Mouse (Mus musculus) kidney, embryonic 14.5 days (tissue): ENCODE data around the gene Rbpjl. TPM values are rescaled to one million over a fixed set of nuclear protein-coding genes. Genes with fewer than 3 reads are reported as not detected.

ENCODE experiments used
- ATAC-seq: fragments of 200-750 bp; cut with Nextera tagmentation; 2 replicates; pipeline ENCODE4 v1.8.0; 2017; ENCODE audit warnings: moderate number of reproducible peaks, mild to moderate bottlenecking, moderate TSS enrichment, moderate library complexity; ENCODE audit not compliant: low FRiP score, low TSS enrichment
- H3K27ac ChIP-seq: fragments of 300-500 bp; sonication (generic); 2 replicates; pipeline ENCODE4 v1.5.1; 2014; ENCODE audit warnings: low read depth, mild to moderate bottlenecking, low read length, moderate library complexity, mixed read lengths
- H3K27me3 ChIP-seq: fragments of 300-500 bp; sonication (generic); 2 replicates; pipeline ENCODE4 v1.6.1; 2014; ENCODE audit warnings: mild to moderate bottlenecking, low read length; ENCODE audit not compliant: control insufficient read depth, insufficient read depth
- H3K36me3 ChIP-seq: fragments of 300-500 bp; sonication (generic); 2 replicates; pipeline ENCODE4 v1.6.1; 2014; ENCODE audit warnings: low read length, mixed read lengths; ENCODE audit not compliant: control insufficient read depth, insufficient read depth
- H3K4me1 ChIP-seq: fragments of 300-500 bp; sonication (generic); 2 replicates; pipeline ENCODE4 v1.6.1; 2014; ENCODE audit warnings: low read length, mixed read lengths; ENCODE audit not compliant: control insufficient read depth, insufficient read depth
- H3K4me2 ChIP-seq: fragments of 300-500 bp; sonication (generic); replicated peaks from 2 replicates; pipeline ENCODE4 v1.6.1; 2014; ENCODE audit warnings: low read depth, mild to moderate bottlenecking, low read length
- H3K4me3 ChIP-seq: fragments of 300-500 bp; sonication (generic); 2 replicates; pipeline ENCODE4 v1.5.1; 2014; ENCODE audit warnings: mild to moderate bottlenecking, low read length
- H3K9ac ChIP-seq: fragments of 300-500 bp; sonication (generic); 2 replicates; pipeline ENCODE4 v1.6.1; 2014; ENCODE audit warnings: low read depth, mild to moderate bottlenecking, low read length, moderate library complexity
- H3K9me3 ChIP-seq: fragments of 300-500 bp; sonication (generic); 2 replicates; pipeline ENCODE4 v1.6.1; 2016; ENCODE audit warnings: low read length; ENCODE audit not compliant: control insufficient read depth
- WGBS: fragments of 180-500 bp; shearing (Covaris S2); extraction: QIAGEN DNeasy Blood & Tissue Kit; methylation state at CpG from one replicate; pipeline ENCODE4 v1.1.7; 2014; 5-methylcytosine and 5-hydroxymethylcytosine counted together
- polyA plus RNA-seq: library from polyadenylated mRNA; unstranded; fragments of >200 nt; fragmentation: Nextera tagmentation; extraction: Ambion mirVana; gene quantifications from 2 replicates; pipeline ENCODE4 v1.2.1, GENCODE M21; 2014

Gene Rbpjl
- polyA plus RNA-seq, 1 experiment from 2014 or later: not detected

DNA sequence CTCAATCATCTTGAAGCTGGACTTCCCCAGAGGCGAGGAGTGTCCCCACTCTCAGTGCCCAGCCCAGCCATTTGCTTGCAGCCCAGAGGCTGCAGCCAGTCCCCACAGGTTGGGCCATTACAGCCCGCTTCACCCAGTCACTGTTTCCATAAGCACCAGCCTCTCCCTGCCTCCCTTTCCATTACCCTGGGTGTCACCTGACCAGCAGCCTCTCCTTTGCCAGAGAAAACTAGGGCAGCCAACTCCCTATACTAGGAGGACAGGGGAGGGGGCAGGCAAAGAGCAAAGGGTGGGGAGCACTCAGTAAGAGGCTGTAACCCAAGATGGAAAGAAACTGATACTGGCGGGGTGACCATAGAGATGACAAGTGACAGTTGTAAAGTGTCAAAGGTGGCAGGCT lies 34.0 kb downstream of the Rbpjl start:
- peak; percentile 63 for ATAC-seq
- 18% methylated on average over 3 of the region's 3 CpGs for WGBS
- H3K4me1 ChIP-seq: peaks cover 79% of the 10 kb centered on the region
- peak overlapping the region; percentile 18; the same call in 1 of the 2 replicates for H3K4me2 ChIP-seq
- H3K27ac ChIP-seq: peak overlapping the region; percentile 87
- H3K4me3 ChIP-seq: no peak overlapping the region
- no peaks in the 10 kb centered on the region for H3K27me3 ChIP-seq
- H3K36me3 ChIP-seq: no peaks in the 10 kb centered on the region
- no peak overlapping the region for H3K9ac ChIP-seq
- no peaks in the 10 kb centered on the region for H3K9me3 ChIP-seq

DNA sequence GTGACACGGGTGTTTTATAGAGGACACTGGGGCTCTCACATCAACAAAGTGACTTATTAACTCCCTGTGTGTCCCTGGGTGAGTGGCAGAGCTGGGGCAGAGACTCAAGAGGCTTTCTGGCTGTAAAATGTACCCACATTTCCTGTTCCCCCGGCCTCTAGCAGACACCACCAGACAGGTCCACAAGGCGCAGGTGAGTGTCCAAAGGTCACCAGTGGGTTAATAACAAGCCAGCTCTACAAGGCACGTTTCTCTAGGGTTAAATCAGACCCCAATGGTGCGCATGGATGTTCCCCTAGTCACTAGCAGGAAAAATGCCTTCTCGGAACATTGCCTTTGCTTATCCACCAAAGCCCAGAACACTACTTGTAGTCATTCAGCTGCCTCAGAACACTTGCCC lies 34.8 kb downstream of the Rbpjl start:
- Histone ChIP-seq H3K27ac (peak overlapping the region; percentile 79; the same call in 1 of the 2 replicates), H3K4me2 (peak overlapping the region; percentile 22), H3K4me1 (peaks cover 72% of the 10 kb centered on the region), H3K4me3 (no peak overlapping the region), H3K9me3 (no peaks in the 10 kb centered on the region), H3K9ac (no peak overlapping the region), H3K27me3 (no peaks in the 10 kb centered on the region), H3K36me3 (no peaks in the 10 kb centered on the region)
- ATAC-seq: no peak
- 11% methylated on average over 6 of the region's 6 CpGs for WGBS

DNA sequence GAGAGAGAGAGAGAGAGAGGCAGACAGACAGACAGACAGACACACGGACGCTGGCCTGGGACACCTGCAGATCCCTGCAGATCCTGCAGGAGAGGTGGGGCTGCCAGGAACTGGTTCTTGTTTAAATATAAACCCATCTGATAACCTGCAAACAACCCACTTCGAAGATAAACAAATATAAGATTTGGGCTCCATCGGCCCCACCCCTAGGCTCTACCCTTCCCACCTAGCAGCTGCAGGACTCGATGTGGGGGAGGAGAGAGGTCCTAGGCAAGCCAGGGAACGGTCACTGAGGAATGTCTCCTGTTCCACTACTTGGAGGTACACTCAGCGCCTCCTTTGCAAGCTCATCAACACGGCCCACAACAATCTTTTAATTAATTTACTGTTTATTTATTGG lies 35.3 kb downstream of the Rbpjl start:
- Histone ChIP-seq H3K27ac (peak overlapping the region; percentile 53), H3K4me3 (no peak overlapping the region)

DNA sequence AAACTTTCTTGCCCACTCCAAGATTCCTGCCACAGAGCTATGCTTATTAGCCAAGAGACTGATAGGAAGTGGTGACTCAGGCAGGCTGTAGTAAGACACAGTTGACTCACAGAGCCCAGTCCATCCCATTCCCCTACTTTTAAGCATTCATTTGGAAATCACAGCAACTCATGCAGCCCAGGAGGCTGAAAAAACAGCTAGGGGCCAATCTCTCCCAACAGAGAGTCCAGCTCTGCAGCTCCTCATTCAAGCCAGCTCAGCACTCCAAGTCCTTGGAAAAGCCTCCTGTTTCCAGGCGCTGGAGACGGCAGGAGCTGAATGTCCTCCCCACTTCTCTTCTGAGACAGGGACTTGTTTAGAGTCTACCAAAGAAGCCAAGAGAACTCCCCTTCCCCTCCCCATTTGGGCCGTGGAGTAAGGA lies 36.1 kb downstream of the Rbpjl start:
- H3K27ac ChIP-seq: peak overlapping the region; percentile 53; the same call in 1 of the 2 replicates
- no peak for ATAC-seq
- peak overlapping the region; percentile 29; the same call in 1 of the 2 replicates for H3K4me2 ChIP-seq
- peaks cover 59% of the 10 kb centered on the region for H3K4me1 ChIP-seq
- H3K4me3 ChIP-seq: no peak overlapping the region
- H3K27me3 ChIP-seq: no peaks in the 10 kb centered on the region
- no peaks in the 10 kb centered on the region for H3K9me3 ChIP-seq
- no peak overlapping the region for H3K9ac ChIP-seq
- no peaks in the 10 kb centered on the region for H3K36me3 ChIP-seq
- 68% methylated on average over 3 of the region's 3 CpGs for WGBS

More for the DNA sequence above, 35.3 kb downstream of the Rbpjl start:
- H3K27me3 ChIP-seq: no peaks in the 10 kb centered on the region
- no peak overlapping the region for H3K9ac ChIP-seq
- peak overlapping the region; percentile 29 for H3K4me2 ChIP-seq
- no peak for ATAC-seq
- peaks cover 66% of the 10 kb centered on the region for H3K4me1 ChIP-seq
- H3K9me3 ChIP-seq: no peaks in the 10 kb centered on the region
- H3K36me3 ChIP-seq: no peaks in the 10 kb centered on the region
- WGBS: 25% methylated on average over 8 of the region's 8 CpGs

DNA sequence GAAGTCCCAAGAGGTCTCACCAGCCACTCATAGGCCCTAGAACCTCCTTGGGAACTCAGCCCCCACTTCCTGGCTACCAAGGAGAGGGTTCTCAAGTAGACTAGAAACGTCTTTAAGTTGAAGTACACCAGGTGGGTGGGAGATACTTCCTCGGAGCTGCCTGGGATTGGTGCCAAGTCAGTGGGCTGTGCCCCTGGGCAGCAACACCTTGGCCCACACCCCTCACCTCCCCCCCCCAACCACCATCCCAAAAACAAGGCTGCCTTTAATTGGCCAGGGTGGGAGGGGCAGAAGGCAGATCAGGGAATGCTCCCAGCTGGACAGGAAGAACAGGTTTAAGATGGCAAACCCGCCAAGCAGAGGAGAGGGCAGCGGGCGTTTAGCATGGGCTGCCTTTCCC lies 37.4 kb downstream of the Rbpjl start:
- Histone ChIP-seq H3K9ac (no peak overlapping the region), H3K9me3 (no peaks in the 10 kb centered on the region), H3K36me3 (no peaks in the 10 kb centered on the region), H3K27ac (no peak overlapping the region), H3K27me3 (no peaks in the 10 kb centered on the region), H3K4me2 (0 out of 2 replicates have a peak overlapping the region, but pooled peaks have one; percentile 17), H3K4me1 (peaks cover 46% of the 10 kb centered on the region), H3K4me3 (no peak overlapping the region)
- 63% methylated on average over 5 of the region's 5 CpGs for WGBS
- ATAC-seq: no peak

DNA sequence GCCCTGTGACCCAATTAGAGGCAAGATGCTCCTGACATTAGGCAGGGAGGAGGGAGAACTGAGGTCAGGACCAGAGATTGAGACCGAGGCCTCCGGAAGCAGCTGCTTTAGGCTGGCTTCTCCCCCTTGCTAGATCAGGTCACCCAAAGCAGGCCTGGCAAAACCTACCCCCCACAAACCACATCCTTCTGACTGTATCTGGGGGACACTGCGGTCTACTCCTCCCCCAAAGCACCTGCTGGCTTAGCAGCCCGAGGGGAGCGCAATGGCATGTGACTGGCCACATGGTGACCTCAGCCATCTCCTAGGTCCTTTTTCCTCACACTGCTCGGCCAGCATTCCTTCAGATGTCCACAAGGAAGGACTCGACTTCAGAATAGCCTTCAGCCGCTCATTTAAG lies 38.2 kb downstream of the Rbpjl start:
- H3K27ac ChIP-seq: no peak overlapping the region
- H3K4me3 ChIP-seq: peak overlapping the region; percentile 78
- H3K4me2 ChIP-seq: peak overlapping the region; percentile 64
- H3K9me3 ChIP-seq: no peaks in the 10 kb centered on the region
- ATAC-seq: no peak
- H3K36me3 ChIP-seq: no peaks in the 10 kb centered on the region
- peaks cover 39% of the 10 kb centered on the region for H3K4me1 ChIP-seq
- WGBS: 24% methylated on average over 8 of the region's 8 CpGs
- peak overlapping the region; percentile 5; the same call in 1 of the 2 replicates for H3K9ac ChIP-seq
- H3K27me3 ChIP-seq: no peaks in the 10 kb centered on the region

DNA sequence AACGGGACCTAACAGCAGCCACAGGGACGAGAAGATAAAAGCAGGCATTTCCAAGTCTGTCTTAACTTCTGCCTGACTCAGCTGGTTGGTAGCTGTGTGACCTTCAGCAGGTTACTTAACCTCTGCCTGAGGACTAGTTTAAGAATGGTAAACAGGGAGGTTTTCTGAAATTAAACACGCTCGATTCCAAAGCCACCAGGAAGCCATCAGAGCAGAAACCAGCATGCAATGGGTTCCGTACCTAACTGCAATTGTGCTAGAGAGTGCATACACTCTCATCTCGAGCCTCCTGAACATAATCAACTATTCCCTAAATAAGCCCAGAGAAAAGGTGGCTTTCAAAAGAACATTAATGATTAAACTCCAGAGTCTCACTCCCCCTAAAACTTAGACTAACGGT lies 38.8 kb downstream of the Rbpjl start:
- no peaks in the 10 kb centered on the region for H3K9me3 ChIP-seq
- H3K27me3 ChIP-seq: no peaks in the 10 kb centered on the region
- peak overlapping the region; percentile 78 for H3K4me3 ChIP-seq
- peak overlapping the region; percentile 64; the same call in 1 of the 2 replicates for H3K9ac ChIP-seq
- no peak overlapping the region for H3K27ac ChIP-seq
- no peak for ATAC-seq
- peak overlapping the region; percentile 64 for H3K4me2 ChIP-seq
- no peaks in the 10 kb centered on the region for H3K36me3 ChIP-seq
- H3K4me1 ChIP-seq: peaks cover 33% of the 10 kb centered on the region
- WGBS: 23% methylated on average over 7 of the region's 7 CpGs

DNA sequence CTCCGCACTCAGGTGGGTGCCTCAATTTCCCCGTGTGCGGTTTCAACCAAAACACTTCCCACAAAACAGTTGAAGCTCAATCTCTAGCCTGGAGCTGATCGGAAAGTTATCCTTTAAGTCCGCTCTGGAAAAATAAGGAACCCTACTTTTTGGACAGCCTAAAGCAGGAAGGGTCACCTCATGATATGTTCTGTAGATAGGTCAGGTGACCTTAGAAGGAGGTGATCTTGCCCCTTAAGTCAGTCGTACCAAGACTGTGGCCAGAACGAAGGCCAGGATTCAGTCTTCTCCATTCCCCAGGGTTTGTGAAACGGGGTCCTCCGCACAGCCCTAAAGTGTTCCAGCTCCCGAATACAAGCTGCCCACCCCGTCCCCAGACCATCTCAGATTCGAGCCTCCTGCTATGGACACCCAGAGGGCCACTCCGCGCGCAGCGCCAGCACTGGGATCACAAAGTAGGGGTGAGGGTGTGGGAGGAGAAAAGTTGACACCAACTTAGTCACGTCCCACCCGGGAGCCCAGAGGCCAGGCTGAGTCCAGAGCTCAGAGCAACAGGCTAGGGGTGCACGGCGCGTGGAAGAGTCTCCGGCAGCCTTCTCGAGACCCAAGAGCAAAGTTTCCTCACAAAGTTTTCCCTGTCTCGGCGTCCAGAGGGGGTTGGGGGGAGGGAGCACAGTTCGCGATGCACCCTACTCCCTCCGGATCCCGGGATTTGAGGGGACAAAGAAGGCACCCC lies 39.5 kb downstream of the Rbpjl start:
- Histone ChIP-seq H3K27me3 (no peaks in the 10 kb centered on the region), H3K9ac (peak overlapping the region; percentile 64), H3K4me3 (peak overlapping the region; percentile 78), H3K9me3 (no peaks in the 10 kb centered on the region), H3K4me1 (peaks cover 27% of the 10 kb centered on the region), H3K27ac (peak overlapping the region; percentile 67), H3K4me2 (peak overlapping the region; percentile 64), H3K36me3 (no peaks in the 10 kb centered on the region)
- peak; percentile 39; the same call in 1 of the 2 replicates for ATAC-seq
- 3% methylated on average over 29 of the region's 29 CpGs for WGBS

DNA sequence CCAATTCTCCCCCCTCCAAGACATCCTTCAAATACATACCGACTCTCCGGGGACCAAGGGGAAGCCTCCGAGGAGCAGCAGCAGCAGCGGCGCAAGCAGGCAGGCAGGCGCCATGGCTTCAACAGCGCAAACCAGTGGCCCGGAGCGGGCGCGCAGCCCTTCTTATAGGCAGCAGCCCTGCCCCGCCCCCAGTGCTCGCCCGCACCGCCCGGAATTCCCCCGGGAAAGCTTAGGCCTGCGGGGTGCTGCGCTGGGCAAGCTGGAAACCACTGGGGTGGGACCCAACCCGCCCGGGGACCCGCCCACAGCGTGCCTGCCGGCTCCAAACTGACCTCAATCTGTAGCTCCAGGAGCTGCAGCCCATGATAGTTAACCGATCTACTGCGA lies 40.1 kb downstream of the Rbpjl start:
- H3K4me1 ChIP-seq: peaks cover 22% of the 10 kb centered on the region
- peak overlapping the region; percentile 64 for H3K4me2 ChIP-seq
- H3K4me3 ChIP-seq: peak overlapping the region; percentile 78
- peak; percentile 95 for ATAC-seq
- H3K27ac ChIP-seq: peak overlapping the region; percentile 67
- H3K9me3 ChIP-seq: no peaks in the 10 kb centered on the region
- H3K36me3 ChIP-seq: no peaks in the 10 kb centered on the region
- peak overlapping the region; percentile 64 for H3K9ac ChIP-seq
- WGBS: under 1% methylated on average over 26 of the region's 26 CpGs
- no peaks in the 10 kb centered on the region for H3K27me3 ChIP-seq
